Mouse (Mus musculus) retina, adult 2 months (tissue): Measurements from ENCODE around the gene Senp1.

Source experiments
- DNase-seq: peaks from one replicate; pipeline ENCODE4 v3.0.0-alpha.2; 2012; ENCODE audit warnings: low read depth, low spot score

Senp1 gene

GRCm38 (mm10) chr15:98048918-98049700, 44.4 kb downstream of the Senp1 start:
- no peak for DNase-seq

GRCm38 (mm10) chr15:98044387-98044786, 49.2 kb downstream of the Senp1 start:
- DNase-seq = no peak

GRCm38 (mm10) chr15:98043967-98044366, 49.6 kb downstream of the Senp1 start:
- DNase-seq = no peak

- no peak for DNase-seq
Measured at GRCm38 (mm10) chr15:98042508-98042907, 51.0 kb downstream of the Senp1 start.

- DNase-seq = no peak
Measured at GRCm38 (mm10) chr15:98039682-98040081, 53.9 kb downstream of the Senp1 start.

GRCm38 (mm10) chr15:98036578-98036977, 57.0 kb downstream of the Senp1 start:
- no peak for DNase-seq

GRCm38 (mm10) chr15:98035076-98035755, 58.3 kb downstream of the Senp1 start:
- DNase-seq = no peak

GRCm38 (mm10) chr15:98033233-98033748, 60.3 kb downstream of the Senp1 start:
- no peak for DNase-seq

GRCm38 (mm10) chr15:98029798-98030197, 63.7 kb downstream of the Senp1 start:
- peak; percentile 28 for DNase-seq

- no peak for DNase-seq
Measured at GRCm38 (mm10) chr15:98026967-98027904, 66.3 kb downstream of the Senp1 start.

- DNase-seq = no peak
Measured at GRCm38 (mm10) chr15:98025611-98026010, 67.9 kb downstream of the Senp1 start.

- DNase-seq = no peak
Measured at GRCm38 (mm10) chr15:98023137-98023536, 70.4 kb downstream of the Senp1 start.

- DNase-seq = no peak
Measured at GRCm38 (mm10) chr15:98021886-98022285, 71.7 kb downstream of the Senp1 start.

GRCm38 (mm10) chr15:98019047-98019446, 74.5 kb downstream of the Senp1 start:
- DNase-seq = no peak

GRCm38 (mm10) chr15:98017925-98018324, 75.6 kb downstream of the Senp1 start:
- DNase-seq = no peak

- DNase-seq = no peak
Measured at GRCm38 (mm10) chr15:98012810-98013209, 80.7 kb downstream of the Senp1 start.

GRCm38 (mm10) chr15:98005181-98005580, 88.4 kb downstream of the Senp1 start:
- DNase-seq = no peak

GRCm38 (mm10) chr15:98004740-98005159, 88.8 kb downstream of the Senp1 start:
- no peak for DNase-seq

- no peak for DNase-seq
Measured at GRCm38 (mm10) chr15:98003822-98004739, 89.5 kb downstream of the Senp1 start, which contains the start of gene Col2a1. TSS of gene Col2a1 (minus strand) at chr15:98004695.

- no peak for DNase-seq
Measured at GRCm38 (mm10) chr15:98002991-98003821, 90.3 kb downstream of the Senp1 start.
